Mouse (Mus musculus) CH12.LX (cell line): ENCODE data around the gene Rab6a. TPM values are rescaled to one million over a fixed set of nuclear protein-coding genes. Genes with fewer than 3 reads are reported as not detected.

Experiments used
- DNase-seq: peaks from one replicate; pipeline ENCODE4 v3.0.0-alpha.2; 2013; ENCODE audit errors: extremely low read depth
- H3K27ac ChIP-seq: 2 replicates; pipeline ENCODE4 v1.5.1; 2012; ENCODE audit warnings: low read depth, mild to moderate bottlenecking, control low read depth, moderate library complexity; ENCODE audit not compliant: insufficient read depth
- H3K27me3 ChIP-seq: replicated peaks from 2 replicates; pipeline ENCODE3; 2012; ENCODE audit warnings: inconsistent platforms
- H3K36me3 ChIP-seq, 2 experiments: replicated peaks in 1 of 2; 2 replicates each; pipeline versions ENCODE3 to v1.6.1; 2012; ENCODE audit warnings: inconsistent platforms in 1 of 2, low read length in 1 of 2, mild to moderate bottlenecking in 1 of 2, mixed read lengths in 1 of 2, moderate library complexity in 1 of 2; ENCODE audit not compliant: control insufficient read depth in 1 of 2, insufficient read depth in 1 of 2
- H3K4me1 ChIP-seq, 2 experiments: 2 replicates each; pipeline ENCODE4 v1.6.1; 2012; ENCODE audit warnings: inconsistent platforms in 1 of 2, moderate library complexity in 1 of 2; ENCODE audit not compliant: insufficient read depth in 2 of 2, control insufficient read depth in 1 of 2
- H3K4me2 ChIP-seq: 2 replicates; pipeline ENCODE4 v1.6.1; 2012; ENCODE audit warnings: low read depth, mild to moderate bottlenecking, control low read depth; ENCODE audit not compliant: poor library complexity, insufficient read depth, severe bottlenecking
- H3K4me3 ChIP-seq, 3 experiments: fragments of 150-350 bp in 1 of 3; sonication (generic) in 1 of 3; replicated peaks in 1 of 3; 2 replicates each; pipeline versions ENCODE3 to v1.5.1; 2011 to 2012; ENCODE audit warnings: low read depth in 2 of 3, low read length in 2 of 3, mild to moderate bottlenecking in 2 of 3, moderate library complexity in 2 of 3, control low read depth in 1 of 3, improper control_type of control experiment in 1 of 3, inconsistent platforms in 1 of 3, mixed read lengths in 1 of 3; ENCODE audit not compliant: poor library complexity in 1 of 3
- H3K79me2 ChIP-seq: replicated peaks from 2 replicates; pipeline ENCODE4 v1.6.1; 2012; ENCODE audit warnings: mild to moderate bottlenecking, moderate library complexity; ENCODE audit not compliant: control insufficient read depth, poor library complexity, insufficient read depth, severe bottlenecking; ENCODE audit errors: extremely low read depth
- H3K9ac ChIP-seq: 2 replicates; pipeline ENCODE4 v1.6.1; 2012; ENCODE audit warnings: low read depth, mild to moderate bottlenecking, control low read depth, moderate library complexity; ENCODE audit not compliant: insufficient read depth
- H3K9me3 ChIP-seq: replicated peaks from 2 replicates; pipeline ENCODE3; 2012; ENCODE audit warnings: low read length, inconsistent platforms, mixed read lengths
- CHD1 ChIP-seq: IDR thresholded peaks from 2 replicates; pipeline ENCODE4 v1.6.1; 2012; ENCODE audit warnings: low read depth, low read length, improper control_type of control experiment, inconsistent platforms
- CTCF ChIP-seq, 2 experiments: IDR thresholded peaks in 1 of 2; conservative IDR thresholded peaks in 1 of 2; 2 replicates each; pipeline ENCODE4 v1.5.1; 2011 to 2012; ENCODE audit warnings: low read depth in 2 of 2, low read length in 2 of 2, improper control_type of control experiment in 1 of 2, inconsistent platforms in 1 of 2, mild to moderate bottlenecking in 1 of 2, moderate library complexity in 1 of 2
- ELF1 ChIP-seq: IDR thresholded peaks from 2 replicates; pipeline ENCODE4 v1.6.1; 2014; ENCODE audit warnings: low read depth, mild to moderate bottlenecking, inconsistent platforms, low read length, improper control_type of control experiment
- EP300 ChIP-seq: IDR thresholded peaks from 2 replicates; pipeline ENCODE4 v1.6.1; 2011; ENCODE audit warnings: low read length, improper control_type of control experiment
- MYC ChIP-seq: IDR thresholded peaks from 2 replicates; pipeline ENCODE4 v1.6.1; 2011; ENCODE audit warnings: low read depth, mild to moderate bottlenecking, improper control_type of control experiment, low read length
- TBP ChIP-seq: conservative IDR thresholded peaks from 2 replicates; pipeline ENCODE4 v1.6.1; 2011; ENCODE audit warnings: low read depth, low read length, improper control_type of control experiment
- TCF12 ChIP-seq: IDR thresholded peaks from 2 replicates; pipeline ENCODE4 v1.6.1; 2014; ENCODE audit warnings: low read depth, mild to moderate bottlenecking, inconsistent platforms, low read length, improper control_type of control experiment
- ZC3H11A ChIP-seq: IDR thresholded peaks from 2 replicates; pipeline ENCODE4 v1.6.1; 2012; ENCODE audit warnings: low read depth, mild to moderate bottlenecking, inconsistent platforms, low read length, improper control_type of control experiment
- dilution Hi-C: fragments of 300-500 bp; cut with MboI; formaldehyde crosslinking; loops from 2 replicates; pipeline ENCODE4 v1.14.3; 2020; ENCODE audit warnings: low sequenced_read_pairs; ENCODE audit not compliant: extremely low pct_unique_long_range_greater_than_20kb, extremely low pct_ligation_motif_present
- in situ Hi-C: fragments of 300-500 bp; cut with MboI; formaldehyde crosslinking; loops from 3 replicates; pipeline ENCODE4 v1.14.3; 2019; ENCODE audit warnings: low sequenced_read_pairs, low pct_ligation_motif_present, low pct_unique_long_range_greater_than_20kb, mixed read lengths
- polyA plus RNA-seq: library from polyadenylated mRNA; unstranded; fragments of >175 nt; gene quantifications from 2 replicates; pipeline ENCODE4 v1.2.1, GENCODE M21; 2012; ENCODE audit warnings: low read depth; ENCODE audit not compliant: insufficient read length
- total RNA-seq, 2 experiments: library from RNA; depleted of rRNA; stranded (reverse); fragments of 300-350 nt in 1 of 2; fragments of >200 nt in 1 of 2; gene quantifications; 2 replicates each; pipeline ENCODE4 v1.2.3; 2012 to 2014

The Rab6a gene
- total and polyA plus RNA-seq, 3 experiments = 11.1 to 30.7 (median 30.7) TPM

DNA sequence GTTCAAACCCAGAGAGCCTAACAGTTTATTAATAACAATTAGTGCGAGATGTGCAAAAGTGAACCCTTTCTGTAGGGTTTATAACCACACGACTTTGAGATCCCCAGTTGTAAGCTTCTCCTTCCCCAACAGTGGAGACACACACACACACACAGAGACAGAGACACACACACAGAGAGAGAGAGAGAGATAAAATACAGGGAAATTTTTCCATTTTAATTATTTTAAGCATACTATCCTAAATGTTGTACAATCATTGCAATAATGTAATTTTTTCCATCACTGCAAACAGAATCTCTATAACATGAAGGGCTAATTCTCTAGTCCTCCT, 15.7 kb upstream of the Rab6a start:
- TF ChIP-seq EP300 = peak; percentile 52; the same call in 1 of the 2 replicates
- peak; percentile 43 for TF ChIP-seq TCF12
- no peak for TF ChIP-seq CTCF (conservative IDR thresholded peaks at IDR 0.05 in 1 of 2, IDR thresholded peaks at IDR 0.05 in 1 of 2; ENCODE audit: low read depth in 2 of 2, low read length in 2 of 2)
- TF ChIP-seq CHD1 = 0 out of 2 replicates have a peak, but pooled peaks have one; percentile 49
- TF ChIP-seq, all 38 proteins: peak for 3
- Histone ChIP-seq H3K9ac (peak overlapping the region; percentile 95), H3K4me1 (peaks cover 2 to 15% of the 10 kb centered on the region in 2 experiments; a peak in 2 of 4 replicates), H3K9me3 (no peaks in the 10 kb centered on the region), H3K4me3 (peak overlapping the region; percentile 60 to 82 (median 68)), H3K27ac (peak overlapping the region; percentile 90; the same call in 1 of the 2 replicates), H3K79me2 (0 out of 2 replicates have a peak, but pooled peaks cover 2% of the 10 kb centered on the region), H3K27me3 (no peaks in the 10 kb centered on the region), H3K4me2 (peak overlapping the region; percentile 75; the same call in 1 of the 2 replicates), H3K36me3 (no peaks in the 10 kb centered on the region)
- in situ Hi-C loops = no loop called here
- dilution Hi-C loops = no loop called here
- DNase-seq = no peak

DNA sequence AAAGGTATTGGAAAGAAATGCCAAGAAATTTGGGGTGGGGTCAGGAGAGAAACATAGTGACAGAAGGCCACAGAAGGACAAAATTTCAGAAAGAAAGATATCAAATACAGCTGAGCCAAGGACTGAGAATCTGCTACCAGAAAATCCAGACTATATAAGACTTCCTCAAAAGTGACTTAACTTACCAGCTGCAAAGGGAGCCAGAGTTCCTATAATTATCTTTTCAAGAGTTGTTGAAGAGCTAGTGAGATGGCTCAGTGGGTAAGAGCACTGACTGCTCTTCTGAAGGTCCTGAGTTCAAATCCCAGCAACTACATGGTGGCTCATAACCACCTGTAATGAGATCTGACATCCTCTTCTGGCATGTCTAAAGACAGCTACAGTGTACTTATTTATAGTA, 13.9 kb upstream of the Rab6a start:
- TF ChIP-seq TBP (peak; percentile 93), ELF1 (peak; percentile 18; the same call in 1 of the 2 replicates), CTCF (conservative IDR thresholded peaks at IDR 0.05 in 1 of 2, IDR thresholded peaks at IDR 0.05 in 1 of 2; ENCODE audit: low read depth in 2 of 2, low read length in 2 of 2) (no peak)
- H3K4me3 ChIP-seq = no peak overlapping the region
- H3K79me2 ChIP-seq = 0 out of 2 replicates have a peak, but pooled peaks cover 2% of the 10 kb centered on the region
- no peak for DNase-seq
- no peaks in the 10 kb centered on the region for H3K36me3 ChIP-seq
- H3K27ac ChIP-seq = no peak overlapping the region
- dilution Hi-C loops = no loop called here
- H3K27me3 ChIP-seq = no peaks in the 10 kb centered on the region
- no peak overlapping the region for H3K9ac ChIP-seq
- peaks cover 2 to 16% of the 10 kb centered on the region in 2 experiments; a peak in 2 of 4 replicates for H3K4me1 ChIP-seq
- H3K4me2 ChIP-seq = no peak overlapping the region
- in situ Hi-C loops = no loop called here
- no peaks in the 10 kb centered on the region for H3K9me3 ChIP-seq

- H3K36me3 ChIP-seq = no peaks in the 10 kb centered on the region
- no peaks in the 10 kb centered on the region for H3K79me2 ChIP-seq
- H3K4me2 ChIP-seq = no peak overlapping the region
- DNase-seq = no peak
- no peak overlapping the region for H3K9ac ChIP-seq
- H3K27ac ChIP-seq = no peak overlapping the region
- dilution Hi-C loops (no loop called here), in situ Hi-C loops (no loop called here)
- no peak for TF ChIP-seq ZC3H11A
- no peak for TF ChIP-seq MYC
- TF ChIP-seq CTCF (conservative IDR thresholded peaks at IDR 0.05 in 1 of 2, IDR thresholded peaks at IDR 0.05 in 1 of 2; ENCODE audit: low read depth in 2 of 2, low read length in 2 of 2) = no peak
- no peaks in the 10 kb centered on the region for H3K27me3 ChIP-seq
- H3K9me3 ChIP-seq = no peaks in the 10 kb centered on the region
- H3K4me1 ChIP-seq = peaks cover 0 to 14% of the 10 kb centered on the region in 2 experiments; a peak in 1 of 4 replicates
- H3K4me3 ChIP-seq = no peak overlapping the region
These were observed 7.0 kb upstream of the Rab6a start for GRCm38 (mm10) chr7:100600211-100600610.
